Mouse (Mus musculus) ES-E14 (cell line): ENCODE results near the gene Dnajb8.

Experiments
- CHD2 ChIP-seq: IDR thresholded peaks from 2 replicates; pipeline ENCODE4 v1.6.1; 2014; ENCODE audit warnings: mild to moderate bottlenecking, low read depth, low read length, inconsistent platforms
- ZNF384 ChIP-seq: IDR thresholded peaks from 2 replicates; pipeline ENCODE4 v1.6.1; 2012; ENCODE audit warnings: low read depth, low read length, inconsistent platforms

DNA sequence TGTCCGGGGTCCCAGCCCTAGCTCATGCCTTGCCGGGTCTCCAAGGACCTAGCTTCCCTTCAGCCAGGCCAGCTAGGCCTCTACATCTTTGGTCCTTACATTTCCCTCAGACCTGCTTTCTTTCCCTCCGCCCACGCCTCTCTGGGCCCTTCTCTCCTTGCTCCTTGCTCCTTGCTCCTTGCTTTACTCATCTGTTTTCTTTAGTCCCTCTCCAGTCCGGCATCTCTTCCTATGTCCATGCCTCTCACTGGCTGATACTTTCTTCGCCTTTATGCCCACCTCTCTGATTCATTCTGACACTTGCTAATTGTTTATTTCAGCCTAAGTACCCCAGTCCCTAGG is 31.1 kb upstream of the Dnajb8 start:
- TF ChIP-seq ZNF384, result no peak
- TF ChIP-seq CHD2, result no peak
